Mouse (Mus musculus): ENCODE data around the gene Elovl7. TPM values are rescaled to one million over a fixed set of nuclear protein-coding genes. Genes with fewer than 3 reads are reported as not detected.

The Elovl7 gene
- polyA plus RNA-seq, 1 experiment, result 0.30 TPM

GRCm38 (mm10) chr13:108267841-108268634, 53.8 kb downstream of the Elovl7 start:
- H3K27me3 ChIP-seq (ENCODE audit: control insufficient read depth, insufficient read depth, low read length), result no peaks in the 10 kb centered on the region
- H3K4me3 ChIP-seq (ENCODE audit: control insufficient read depth, low read depth, low read length), result no peak overlapping the region
- H3K27ac ChIP-seq (ENCODE audit: control insufficient read depth, insufficient read depth, low read depth, low read length), result no peak overlapping the region
- no peak for TF ChIP-seq CTCF (IDR thresholded peaks at IDR 0.05; ENCODE audit: control insufficient read depth, insufficient read depth, insufficient replicate concordance, low read depth, low read length)
- no peak for TF ChIP-seq POLR2A (IDR thresholded peaks at IDR 0.05; ENCODE audit: control insufficient read depth, low read depth, low read length)
- H3K4me1 ChIP-seq (ENCODE audit: control insufficient read depth, insufficient read depth, low read length), result no peaks in the 10 kb centered on the region
- no peaks in the 10 kb centered on the region for H3K36me3 ChIP-seq (ENCODE audit: control insufficient read depth, insufficient read depth, low read length)

GRCm38 (mm10) chr13:108271458-108272148, 57.4 kb downstream of the Elovl7 start:
- Histone ChIP-seq H3K4me1 (ENCODE audit: control insufficient read depth, insufficient read depth, low read length) (no peaks in the 10 kb centered on the region), H3K4me3 (ENCODE audit: control insufficient read depth, low read depth, low read length) (no peak overlapping the region), H3K36me3 (ENCODE audit: control insufficient read depth, insufficient read depth, low read length) (no peaks in the 10 kb centered on the region), H3K27ac (ENCODE audit: control insufficient read depth, insufficient read depth, low read depth, low read length) (no peak overlapping the region), H3K27me3 (ENCODE audit: control insufficient read depth, insufficient read depth, low read length) (no peaks in the 10 kb centered on the region)
- TF ChIP-seq POLR2A (IDR thresholded peaks at IDR 0.05; ENCODE audit: control insufficient read depth, low read depth, low read length) (no peak), CTCF (IDR thresholded peaks at IDR 0.05; ENCODE audit: control insufficient read depth, insufficient read depth, insufficient replicate concordance, low read depth, low read length) (no peak)

DNA sequence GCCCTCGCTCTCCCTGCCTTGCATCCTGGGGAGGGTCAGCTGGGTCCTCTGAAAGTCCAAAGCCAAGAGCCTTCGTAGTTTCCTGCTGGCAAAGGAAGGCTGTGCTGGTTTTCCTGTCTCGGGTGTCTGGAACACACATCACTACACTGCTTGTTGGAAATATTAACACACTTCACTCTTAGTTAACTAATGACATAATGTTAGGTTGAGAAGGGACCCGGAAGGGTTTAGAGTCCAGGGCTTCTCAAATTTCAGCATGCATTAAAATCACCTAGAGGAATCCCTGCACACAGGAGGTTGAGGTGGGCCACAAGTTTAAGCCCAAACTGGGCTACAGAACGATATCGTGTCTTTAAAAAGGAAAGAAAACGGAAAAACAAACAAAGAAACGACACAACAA, 58.1 kb downstream of the Elovl7 start:
- Histone ChIP-seq H3K27me3 (ENCODE audit: control insufficient read depth, insufficient read depth, low read length) (no peaks in the 10 kb centered on the region), H3K27ac (ENCODE audit: control insufficient read depth, insufficient read depth, low read depth, low read length) (no peak overlapping the region), H3K36me3 (ENCODE audit: control insufficient read depth, insufficient read depth, low read length) (no peaks in the 10 kb centered on the region), H3K4me3 (ENCODE audit: control insufficient read depth, low read depth, low read length) (no peak overlapping the region), H3K4me1 (ENCODE audit: control insufficient read depth, insufficient read depth, low read length) (no peaks in the 10 kb centered on the region)
- no peak for TF ChIP-seq CTCF (IDR thresholded peaks at IDR 0.05; ENCODE audit: control insufficient read depth, insufficient read depth, insufficient replicate concordance, low read depth, low read length)
- TF ChIP-seq POLR2A (IDR thresholded peaks at IDR 0.05; ENCODE audit: control insufficient read depth, low read depth, low read length), result no peak

DNA sequence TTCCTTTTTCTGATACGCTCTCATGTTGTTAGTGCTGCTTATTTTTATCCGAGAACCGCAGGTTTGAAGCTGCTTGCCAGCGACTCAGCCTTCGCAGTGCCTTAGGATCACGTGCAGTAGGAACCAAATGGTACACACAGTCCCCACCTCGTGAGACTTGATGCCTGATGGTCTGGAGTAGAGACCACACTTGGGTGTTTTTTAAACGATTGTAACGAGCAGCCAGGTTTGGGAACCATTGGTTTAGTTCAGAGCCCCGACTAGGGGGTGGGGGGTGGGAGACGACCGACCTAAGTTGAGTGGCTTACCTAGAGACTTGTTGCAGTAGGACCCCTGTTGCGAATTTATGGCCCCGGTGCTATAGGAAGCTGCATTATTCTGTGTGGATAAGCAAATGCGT, 58.8 kb downstream of the Elovl7 start:
- no peaks in the 10 kb centered on the region for H3K27me3 ChIP-seq (ENCODE audit: control insufficient read depth, insufficient read depth, low read length)
- TF ChIP-seq CTCF (IDR thresholded peaks at IDR 0.05; ENCODE audit: control insufficient read depth, insufficient read depth, insufficient replicate concordance, low read depth, low read length) (no peak), POLR2A (IDR thresholded peaks at IDR 0.05; ENCODE audit: control insufficient read depth, low read depth, low read length) (no peak)
- no peak overlapping the region for H3K4me3 ChIP-seq (ENCODE audit: control insufficient read depth, low read depth, low read length)
- H3K27ac ChIP-seq (ENCODE audit: control insufficient read depth, insufficient read depth, low read depth, low read length), result no peak overlapping the region
- no peaks in the 10 kb centered on the region for H3K36me3 ChIP-seq (ENCODE audit: control insufficient read depth, insufficient read depth, low read length)
- no peaks in the 10 kb centered on the region for H3K4me1 ChIP-seq (ENCODE audit: control insufficient read depth, insufficient read depth, low read length)

DNA sequence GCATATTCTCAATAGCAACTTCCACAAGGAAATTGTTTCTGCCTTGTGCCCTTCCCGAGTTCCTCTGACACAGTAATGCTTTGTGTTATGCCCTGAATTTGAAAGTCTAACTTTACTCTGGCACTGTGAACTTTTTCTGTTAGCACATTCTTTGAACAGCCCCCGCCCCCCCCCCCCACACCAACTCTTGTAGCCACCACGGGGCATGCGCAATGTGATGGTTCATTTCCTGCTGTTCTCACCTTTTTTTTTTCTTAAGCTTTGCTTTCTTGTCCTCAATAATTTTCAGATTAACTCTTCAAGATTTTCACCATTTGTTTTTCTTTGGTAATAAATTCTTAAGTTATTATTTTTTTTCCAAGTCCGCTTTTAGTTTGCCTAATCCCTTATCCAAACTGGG, 59.3 kb downstream of the Elovl7 start:
- Histone ChIP-seq H3K4me3 (ENCODE audit: control insufficient read depth, low read depth, low read length) (no peak overlapping the region), H3K27ac (ENCODE audit: control insufficient read depth, insufficient read depth, low read depth, low read length) (no peak overlapping the region), H3K4me1 (ENCODE audit: control insufficient read depth, insufficient read depth, low read length) (no peaks in the 10 kb centered on the region), H3K27me3 (ENCODE audit: control insufficient read depth, insufficient read depth, low read length) (no peaks in the 10 kb centered on the region), H3K36me3 (ENCODE audit: control insufficient read depth, insufficient read depth, low read length) (no peaks in the 10 kb centered on the region)
- TF ChIP-seq CTCF (IDR thresholded peaks at IDR 0.05; ENCODE audit: control insufficient read depth, insufficient read depth, insufficient replicate concordance, low read depth, low read length) (no peak), POLR2A (IDR thresholded peaks at IDR 0.05; ENCODE audit: control insufficient read depth, low read depth, low read length) (no peak)

- no peaks in the 10 kb centered on the region for H3K36me3 ChIP-seq (ENCODE audit: control insufficient read depth, insufficient read depth, low read length)
- no peak overlapping the region for H3K27ac ChIP-seq (ENCODE audit: control insufficient read depth, insufficient read depth, low read depth, low read length)
- H3K4me1 ChIP-seq (ENCODE audit: control insufficient read depth, insufficient read depth, low read length), result no peaks in the 10 kb centered on the region
- TF ChIP-seq POLR2A (IDR thresholded peaks at IDR 0.05; ENCODE audit: control insufficient read depth, low read depth, low read length), result no peak
- no peak for TF ChIP-seq CTCF (IDR thresholded peaks at IDR 0.05; ENCODE audit: control insufficient read depth, insufficient read depth, insufficient replicate concordance, low read depth, low read length)
- H3K4me3 ChIP-seq (ENCODE audit: control insufficient read depth, low read depth, low read length), result no peak overlapping the region
- H3K27me3 ChIP-seq (ENCODE audit: control insufficient read depth, insufficient read depth, low read length), result no peaks in the 10 kb centered on the region
These were observed 62.4 kb downstream of the Elovl7 start for GRCm38 (mm10) chr13:108276561-108276960.

DNA sequence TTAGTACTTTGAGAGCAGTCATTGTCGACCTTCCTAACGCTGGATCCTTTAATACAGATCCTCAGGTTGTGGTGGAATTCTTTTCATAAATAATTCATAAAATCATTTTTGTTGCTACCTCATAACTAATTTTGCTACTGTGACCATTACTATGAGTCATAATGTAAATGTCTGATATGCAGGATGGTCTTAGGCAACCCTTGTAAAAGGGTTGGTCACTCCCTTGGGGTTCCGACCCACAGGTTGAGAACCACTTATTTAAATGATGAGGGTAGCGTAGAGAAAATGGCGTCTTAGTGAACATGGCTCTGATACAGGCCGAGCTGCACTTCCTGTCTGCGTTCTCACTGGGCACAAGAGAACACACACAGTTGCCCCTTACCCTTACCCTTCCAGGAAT, 63.1 kb downstream of the Elovl7 start:
- Histone ChIP-seq H3K27me3 (ENCODE audit: control insufficient read depth, insufficient read depth, low read length) (no peaks in the 10 kb centered on the region), H3K4me3 (ENCODE audit: control insufficient read depth, low read depth, low read length) (no peak overlapping the region), H3K36me3 (ENCODE audit: control insufficient read depth, insufficient read depth, low read length) (no peaks in the 10 kb centered on the region), H3K27ac (ENCODE audit: control insufficient read depth, insufficient read depth, low read depth, low read length) (no peak overlapping the region), H3K4me1 (ENCODE audit: control insufficient read depth, insufficient read depth, low read length) (no peaks in the 10 kb centered on the region)
- TF ChIP-seq POLR2A (IDR thresholded peaks at IDR 0.05; ENCODE audit: control insufficient read depth, low read depth, low read length) (no peak), CTCF (IDR thresholded peaks at IDR 0.05; ENCODE audit: control insufficient read depth, insufficient read depth, insufficient replicate concordance, low read depth, low read length) (no peak)

Measured in testis, adult 2 months (tissue).